Mouse (Mus musculus): ENCODE data around the gene Ugt1a10.
"Not testable (repeated sequence)": the region's sequence is repeated elsewhere in the genome, so short reads cannot be mapped to it uniquely, and the experiment has no call there.

The Ugt1a10 gene

GRCm38 (mm10) chr1:88216551-88216950 is 161.4 kb downstream of the Ugt1a10 start:
- DNase-seq = no peak

DNA sequence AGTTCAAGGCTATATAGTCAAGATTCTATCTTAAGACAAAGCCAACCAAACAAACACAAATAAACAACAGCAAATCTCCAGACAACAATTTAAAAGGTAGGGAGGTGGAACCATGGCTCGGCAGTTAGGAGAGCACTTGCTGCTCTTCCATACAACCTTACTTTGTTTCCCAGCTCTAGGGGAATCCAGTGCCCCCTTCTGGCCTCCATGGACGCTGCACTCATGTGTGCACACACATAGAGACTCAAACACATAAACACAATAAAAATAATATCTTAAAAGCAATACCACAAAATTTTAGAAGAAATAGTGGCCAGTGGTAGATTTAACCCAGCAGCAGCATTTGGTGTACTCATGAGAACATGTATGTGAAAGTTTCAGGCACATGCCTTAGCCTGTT is 162.0 kb downstream of the Ugt1a10 start:
- no peak for DNase-seq

DNA sequence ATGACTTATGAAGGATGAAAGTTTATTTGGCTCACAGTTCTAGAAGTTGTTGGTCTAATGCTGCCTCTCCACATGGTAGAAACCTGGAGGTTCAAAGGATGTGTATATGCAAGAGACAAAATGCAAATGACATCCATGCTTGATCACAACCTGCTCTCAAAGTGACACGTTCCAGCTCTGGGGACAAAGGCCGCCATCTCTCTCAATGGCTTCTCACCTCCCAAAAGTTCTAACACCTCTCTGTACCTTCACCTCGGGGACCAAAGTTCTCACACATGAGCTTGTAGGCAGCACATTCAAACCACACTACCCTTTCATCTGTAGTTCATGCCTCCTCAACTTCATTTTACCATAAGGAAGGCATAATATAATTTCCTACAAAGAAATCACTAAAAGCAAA is 162.4 kb downstream of the Ugt1a10 start:
- DNase-seq = no peak

DNA sequence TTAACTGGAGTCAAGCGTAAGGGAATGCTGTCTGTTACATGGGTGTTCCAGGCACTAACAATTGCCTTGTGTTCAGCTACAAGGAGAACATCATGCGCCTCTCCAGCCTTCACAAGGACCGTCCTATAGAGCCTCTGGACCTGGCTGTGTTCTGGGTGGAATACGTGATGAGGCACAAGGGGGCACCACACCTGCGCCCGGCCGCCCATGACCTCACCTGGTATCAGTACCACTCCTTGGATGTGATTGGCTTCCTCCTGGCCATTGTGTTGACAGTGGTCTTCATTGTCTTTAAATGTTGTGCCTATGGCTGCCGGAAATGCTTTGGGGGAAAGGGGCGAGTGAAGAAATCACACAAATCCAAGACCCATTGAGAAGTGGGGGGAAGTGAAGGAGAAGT is 162.9 kb downstream of the Ugt1a10 start:
- DNase-seq = no peak

- DNase-seq = no peak
These were observed 163.4 kb downstream of the Ugt1a10 start for GRCm38 (mm10) chr1:88218591-88218990.

DNA sequence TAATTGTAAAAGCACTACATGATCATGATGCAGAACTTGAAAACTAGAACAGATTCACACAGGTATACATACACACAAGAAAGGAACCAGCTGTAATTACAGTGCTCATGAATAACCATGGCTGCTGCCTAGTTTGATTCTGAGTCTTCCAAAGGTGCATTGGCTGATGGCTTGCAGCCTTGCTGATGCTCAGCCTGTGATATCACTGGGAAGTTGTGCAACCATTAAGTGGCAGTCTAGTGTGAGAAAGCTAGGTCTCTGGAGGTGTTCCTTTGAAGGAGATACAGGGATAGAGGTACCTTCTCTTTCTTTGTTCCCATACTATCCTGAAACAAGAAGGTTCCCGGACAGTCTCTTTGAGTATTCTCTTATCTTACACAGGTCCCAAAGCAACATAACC is 163.9 kb downstream of the Ugt1a10 start:
- DNase-seq = no peak

DNA sequence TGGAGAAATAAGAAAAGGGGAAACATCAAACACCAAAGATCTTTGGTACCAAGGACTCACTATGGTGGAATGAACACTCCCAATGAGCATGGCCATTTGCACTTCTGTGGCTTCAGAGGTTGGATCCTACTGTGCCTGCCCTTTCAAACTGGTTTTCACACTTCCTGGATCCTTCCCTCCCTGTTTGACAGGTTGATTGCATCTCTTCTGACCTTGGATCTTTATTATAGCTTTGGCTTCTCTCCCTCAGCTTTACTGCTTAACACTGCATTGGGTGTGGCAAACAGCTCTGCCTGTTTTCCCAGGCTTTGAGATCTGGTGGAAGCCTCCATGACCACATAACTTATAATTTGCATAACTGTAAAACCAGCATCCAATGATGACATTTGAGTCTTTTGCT is 165.1 kb downstream of the Ugt1a10 start:
- no peak for DNase-seq

DNA sequence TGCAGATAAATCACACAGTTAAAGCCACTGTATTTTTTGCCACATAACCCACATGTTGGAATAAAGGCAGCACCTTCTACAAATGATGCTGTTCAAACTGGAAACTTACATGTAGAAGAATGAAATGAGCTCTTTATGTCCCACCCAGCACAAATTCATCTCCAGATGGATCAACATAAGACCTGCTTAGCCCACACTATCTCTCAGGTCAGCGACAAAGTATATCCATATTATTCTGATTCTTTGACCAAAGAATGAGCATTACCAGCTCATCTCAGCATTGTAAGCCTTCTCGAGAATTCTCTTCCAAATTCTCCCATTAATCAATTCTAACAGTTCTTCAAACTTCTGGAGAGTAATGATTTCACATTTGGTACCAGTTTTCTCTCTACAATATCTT is 167.0 kb downstream of the Ugt1a10 start:
- DNase-seq = no peak

DNA sequence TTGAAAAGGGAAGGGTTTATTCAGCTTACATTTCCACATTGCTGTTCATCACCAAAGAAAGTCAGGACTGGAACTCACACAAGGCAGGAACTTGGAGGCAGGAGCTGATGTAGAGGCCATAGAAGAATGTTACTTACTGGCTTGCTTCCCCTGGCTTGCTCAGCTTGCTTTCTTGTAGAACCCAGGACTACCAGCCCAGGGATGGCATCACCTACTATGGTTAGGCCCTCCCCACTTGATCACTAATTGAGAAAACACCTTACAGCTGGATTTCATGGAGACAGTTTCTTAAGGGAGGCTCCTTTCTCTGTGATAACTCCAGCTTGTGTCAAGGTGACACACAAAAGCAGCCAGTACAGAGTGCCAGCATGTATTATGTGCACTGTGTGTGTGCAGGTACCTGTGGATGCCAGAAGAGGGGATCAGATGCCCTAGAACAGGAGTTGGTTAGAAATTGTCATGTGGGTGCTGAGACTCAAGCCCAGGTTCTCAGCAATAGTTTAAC is 167.9 kb downstream of the Ugt1a10 start:
- DNase-seq = not testable (repeated sequence)

GRCm38 (mm10) chr1:88223591-88223990 is 168.4 kb downstream of the Ugt1a10 start:
- no peak for DNase-seq

DNA sequence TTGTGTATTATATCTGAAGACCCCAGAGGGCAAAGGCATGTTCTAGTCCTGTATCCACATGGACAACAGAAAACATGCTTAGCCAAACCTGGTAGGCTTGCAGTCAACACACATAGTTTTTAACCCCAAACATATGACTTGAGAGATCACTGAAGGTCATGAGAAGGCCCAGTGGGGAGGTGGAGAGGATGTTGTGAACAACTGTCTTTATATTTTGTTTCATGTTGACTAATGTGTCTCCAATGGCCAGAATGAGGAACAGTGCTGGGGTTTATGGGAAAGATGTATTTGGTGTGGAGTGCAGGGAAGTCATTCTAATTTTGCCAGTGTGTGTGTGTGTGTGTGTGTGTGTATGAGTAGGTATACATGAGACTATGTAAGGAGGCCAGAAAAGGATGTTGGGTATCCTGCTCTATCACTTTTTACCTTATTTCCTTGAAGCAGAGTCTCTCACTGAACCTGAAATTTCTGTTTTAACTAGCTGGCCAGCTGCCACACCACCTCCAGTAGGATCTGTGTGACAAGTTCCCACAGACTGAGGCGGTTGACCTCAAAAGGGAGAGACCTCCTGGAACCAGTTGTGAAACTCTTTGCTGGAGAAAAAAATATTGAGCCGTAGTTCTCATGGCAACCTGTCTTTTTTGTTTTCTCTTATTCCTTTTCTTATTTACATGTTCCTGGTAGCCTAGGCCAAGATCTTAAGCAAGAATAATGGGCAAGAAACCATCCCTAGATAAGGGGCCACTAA is 169.0 kb downstream of the Ugt1a10 start:
- DNase-seq = no peak

- not testable (repeated sequence) for DNase-seq
These were observed 170.1 kb downstream of the Ugt1a10 start for GRCm38 (mm10) chr1:88225301-88225700.

- no peak for DNase-seq
These were observed 170.6 kb downstream of the Ugt1a10 start for GRCm38 (mm10) chr1:88225741-88226140.

DNA sequence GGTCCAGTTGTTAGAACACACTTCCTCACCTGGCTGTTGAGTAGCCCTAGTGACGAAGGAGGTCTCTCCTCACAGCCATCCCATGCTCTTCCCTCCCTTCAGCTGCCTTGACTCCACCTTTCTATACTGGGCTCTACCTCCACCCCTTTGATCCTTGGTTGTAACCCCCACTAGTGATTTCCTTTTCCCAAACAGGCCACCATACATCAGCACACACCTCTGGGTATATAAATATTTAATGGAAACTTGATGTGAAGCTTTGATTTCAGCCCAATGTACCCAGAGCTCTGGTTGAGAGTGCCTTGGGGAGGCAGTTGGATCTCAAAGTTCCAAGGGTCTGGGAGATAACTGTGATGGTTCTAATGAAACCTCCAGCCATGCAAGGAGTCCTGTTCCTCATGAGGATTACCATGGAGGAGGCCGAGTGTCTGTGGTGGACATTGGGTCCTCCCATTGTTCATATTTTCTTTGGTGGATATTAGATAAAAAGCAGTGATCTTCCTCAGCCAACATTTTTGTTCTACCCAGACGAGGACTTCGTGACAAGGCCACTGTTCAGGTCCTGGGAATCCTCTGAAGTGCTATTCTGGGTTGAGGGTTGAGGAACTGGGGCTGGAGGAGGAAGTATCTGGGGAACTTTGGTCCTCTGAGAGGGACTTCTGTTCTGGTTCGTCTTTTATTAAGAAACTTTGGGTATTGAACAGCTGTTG is 171.6 kb downstream of the Ugt1a10 start, which contains the start of gene Mroh2a:
TSS of gene Mroh2a (plus strand) at position 317 of the 710 bp plus-strand sequence.
- no peak for DNase-seq

GRCm38 (mm10) chr1:88227482-88227881 is 172.3 kb downstream of the Ugt1a10 start:
- no peak for DNase-seq

- no peak for DNase-seq
These were observed 172.9 kb downstream of the Ugt1a10 start for GRCm38 (mm10) chr1:88228121-88228520.

GRCm38 (mm10) chr1:88229566-88229965 is 174.4 kb downstream of the Ugt1a10 start:
- DNase-seq = no peak

DNA sequence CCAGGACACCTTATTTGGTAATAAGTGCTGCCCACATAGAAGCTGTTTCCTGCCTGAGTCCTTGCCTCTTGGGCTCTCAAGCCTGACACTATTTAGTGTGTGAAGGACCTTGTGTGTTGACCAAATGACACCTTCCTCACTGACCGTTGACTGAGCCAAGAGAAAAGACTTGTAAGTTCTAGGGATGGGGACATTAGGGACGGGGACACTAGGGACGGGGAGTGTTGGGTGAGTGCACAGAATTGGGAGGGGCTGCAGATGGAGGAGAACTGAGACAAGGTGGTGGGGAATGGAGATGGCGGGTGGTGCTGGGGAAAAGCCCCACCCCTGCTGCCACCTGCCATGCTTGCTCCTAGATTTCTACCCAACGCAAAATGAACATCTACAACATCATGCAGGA is 174.8 kb downstream of the Ugt1a10 start:
- no peak for DNase-seq

GRCm38 (mm10) chr1:88230421-88230820 is 175.2 kb downstream of the Ugt1a10 start:
- DNase-seq = no peak

GRCm38 (mm10) chr1:88230981-88231802 is 176.0 kb downstream of the Ugt1a10 start:
- no peak for DNase-seq

DNA sequence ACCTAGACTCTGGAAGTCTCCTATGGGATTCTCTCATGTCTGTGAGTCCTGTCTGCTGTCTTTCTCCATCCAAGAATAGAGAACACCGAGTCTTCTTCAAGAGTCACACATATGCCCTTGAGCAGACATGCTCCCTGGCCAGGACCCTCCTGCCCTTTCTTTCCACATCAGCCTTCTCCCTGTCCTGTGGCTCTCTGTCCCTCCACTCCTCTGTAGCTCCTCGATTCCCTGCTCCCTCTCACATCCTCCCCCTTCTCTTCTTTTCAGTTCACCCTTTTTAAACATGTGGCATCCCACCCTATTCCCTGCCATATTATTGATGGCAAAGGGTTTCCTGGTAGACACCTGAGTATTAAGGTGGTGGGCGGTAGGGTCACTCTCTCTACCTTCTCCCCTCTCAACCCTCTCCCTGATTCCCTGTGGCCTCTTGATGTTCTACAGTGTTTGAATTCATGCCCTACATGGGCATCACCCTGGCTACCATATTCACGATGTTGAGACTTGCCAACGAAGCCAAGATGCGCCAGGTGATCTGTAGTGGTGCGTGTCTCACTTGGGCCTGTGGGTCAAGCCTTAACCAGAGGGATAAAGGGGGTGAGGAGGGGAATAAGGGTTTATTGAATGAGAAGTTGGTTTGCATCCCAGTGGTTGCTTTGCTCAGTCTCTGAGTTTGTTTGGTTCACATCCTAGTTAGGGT is 176.8 kb downstream of the Ugt1a10 start:
- DNase-seq = no peak

GRCm38 (mm10) chr1:88232664-88233380 is 177.6 kb downstream of the Ugt1a10 start:
- no peak for DNase-seq

Data from right cerebral cortex, postnatal 14 days (tissue).